Mouse (Mus musculus) forebrain, embryonic 11.5 days (tissue): Measurements from ENCODE around the gene Pi4ka. TPM values are rescaled to one million over a fixed set of nuclear protein-coding genes. Genes with fewer than 3 reads are reported as not detected.

Experiments used
- ATAC-seq: fragments of 200-750 bp; cut with Nextera tagmentation; replicated peaks from 2 replicates; pipeline ENCODE4 v1.8.0; 2017; ENCODE audit warnings: moderate TSS enrichment; ENCODE audit not compliant: low FRiP score
- DNase-seq: peaks from one replicate; pipeline ENCODE4 v3.0.0-alpha.2; 2017; ENCODE audit warnings: low spot score
- H3K27ac ChIP-seq: fragments of 300-500 bp; sonication (generic); 2 replicates; pipeline ENCODE4 v1.5.1; 2014; ENCODE audit warnings: low read depth, low read length
- H3K27me3 ChIP-seq: fragments of 300-500 bp; sonication (generic); 2 replicates; pipeline ENCODE4 v1.6.1; 2014; ENCODE audit warnings: mild to moderate bottlenecking, low read length, mixed read lengths; ENCODE audit not compliant: control insufficient read depth, insufficient read depth
- H3K36me3 ChIP-seq: fragments of 300-500 bp; sonication (generic); 2 replicates; pipeline ENCODE4 v1.6.1; 2014; ENCODE audit warnings: mild to moderate bottlenecking, low read length, moderate library complexity, mixed read lengths; ENCODE audit not compliant: control insufficient read depth, insufficient read depth
- H3K4me1 ChIP-seq: fragments of 300-500 bp; sonication (generic); replicated peaks from 2 replicates; pipeline ENCODE4 v1.6.1; 2014; ENCODE audit warnings: low read length, mixed read lengths; ENCODE audit not compliant: control insufficient read depth, insufficient read depth
- H3K4me2 ChIP-seq: fragments of 300-500 bp; sonication (generic); 2 replicates; pipeline ENCODE4 v1.6.1; 2014; ENCODE audit warnings: low read depth, mild to moderate bottlenecking, low read length, moderate library complexity, mixed read lengths; ENCODE audit not compliant: severe bottlenecking
- H3K4me3 ChIP-seq: fragments of 300-500 bp; sonication (generic); 2 replicates; pipeline ENCODE4 v1.5.1; 2014; ENCODE audit warnings: low read depth, low read length
- H3K9ac ChIP-seq: fragments of 300-500 bp; sonication (generic); 2 replicates; pipeline ENCODE4 v1.6.1; 2014; ENCODE audit warnings: low read length
- H3K9me3 ChIP-seq: fragments of 300-500 bp; sonication (generic); 2 replicates; pipeline ENCODE4 v1.6.1; 2016; ENCODE audit warnings: low read length, mixed read lengths; ENCODE audit not compliant: control insufficient read depth
- WGBS: fragments of 180-500 bp; shearing (Covaris S2); extraction: QIAGEN DNeasy Blood & Tissue Kit; methylation state at CpG from one replicate; pipeline ENCODE4 v1.1.7; 2014; 5-methylcytosine and 5-hydroxymethylcytosine counted together
- polyA plus RNA-seq: library from polyadenylated mRNA; unstranded; fragments of >200 nt; fragmentation: Nextera tagmentation; extraction: Ambion mirVana; gene quantifications from 2 replicates; pipeline ENCODE4 v1.2.1, GENCODE M21; 2014

Pi4ka gene
- polyA plus RNA-seq, 1 experiment from 2014 or later: 54.3 TPM

DNA sequence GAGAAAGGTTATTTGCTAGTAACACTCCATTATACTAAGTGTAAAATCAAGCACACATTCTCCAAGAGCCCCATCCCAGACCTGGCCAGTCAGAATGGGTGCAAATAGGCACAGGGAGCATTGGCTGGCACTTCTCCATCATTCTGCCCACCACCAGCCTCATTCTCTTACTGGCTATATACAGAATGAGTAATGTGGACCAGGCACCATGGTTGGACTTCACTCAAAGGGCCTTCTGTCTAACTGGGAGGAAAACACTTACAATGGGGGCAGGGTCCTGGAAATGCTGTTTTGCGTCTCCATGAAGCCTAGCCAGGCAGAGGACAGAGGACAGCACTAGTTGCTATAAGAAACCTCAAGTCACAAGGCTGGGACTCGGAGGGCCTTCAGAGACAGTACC is 80.0 kb downstream of the Pi4ka start:
- H3K27me3 ChIP-seq: no peaks in the 10 kb centered on the region
- 84% methylated on average over 2 of the region's 2 CpGs for WGBS
- no peak overlapping the region for H3K4me2 ChIP-seq
- no peak overlapping the region for H3K4me3 ChIP-seq
- H3K9ac ChIP-seq: no peak overlapping the region
- H3K27ac ChIP-seq: no peak overlapping the region
- H3K36me3 ChIP-seq: no peaks in the 10 kb centered on the region
- no peaks in the 10 kb centered on the region for H3K4me1 ChIP-seq
- ATAC-seq (no peak), DNase-seq (no peak)
- no peaks in the 10 kb centered on the region for H3K9me3 ChIP-seq

DNA sequence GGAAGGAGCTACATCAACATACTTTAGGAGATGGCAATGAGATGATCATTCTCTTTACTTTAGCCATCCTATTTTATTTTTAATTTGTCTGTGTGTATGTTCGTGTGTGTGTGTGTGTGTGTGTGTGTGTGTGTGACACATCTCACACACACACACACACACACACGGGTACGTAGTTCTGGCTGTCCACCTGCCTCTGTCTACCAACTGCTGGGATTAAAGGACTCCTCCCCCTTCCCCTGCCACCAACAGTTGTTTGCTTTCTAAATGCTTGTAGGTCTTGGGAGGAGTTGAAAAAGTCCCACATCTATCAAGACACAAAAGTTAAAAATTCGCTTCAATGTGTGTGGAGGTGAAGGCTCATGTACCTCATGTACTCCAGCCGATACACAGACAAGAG is 81.4 kb downstream of the Pi4ka start:
- Histone ChIP-seq H3K36me3 (no peaks in the 10 kb centered on the region), H3K27me3 (no peaks in the 10 kb centered on the region)
- 91% methylated on average over 5 of the region's 5 CpGs for WGBS

DNA sequence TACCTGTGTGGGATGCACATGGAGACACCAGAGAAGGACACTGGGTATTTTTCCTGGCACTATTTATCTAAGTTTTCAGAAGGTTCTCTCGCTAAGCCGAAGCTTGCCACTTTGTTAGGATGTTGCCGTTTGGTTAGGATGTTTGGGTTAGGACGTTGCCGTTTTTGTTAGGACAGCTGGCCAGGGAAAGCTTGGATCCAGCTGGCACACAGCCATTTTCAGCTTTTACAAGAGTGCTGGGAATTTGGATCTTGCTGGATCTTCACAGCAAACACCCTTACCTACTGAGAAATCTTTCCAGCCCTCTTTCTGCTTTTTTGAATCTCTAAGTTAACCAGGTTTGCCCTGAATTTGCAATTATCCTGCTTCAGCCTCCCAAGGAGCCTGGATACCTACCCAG is 84.6 kb downstream of the Pi4ka start:
- no peaks in the 10 kb centered on the region for H3K4me1 ChIP-seq
- DNase-seq (no peak), ATAC-seq (no peak)
- no peak overlapping the region for H3K27ac ChIP-seq
- H3K9me3 ChIP-seq: no peaks in the 10 kb centered on the region
- H3K4me2 ChIP-seq: no peak overlapping the region
- no peak overlapping the region for H3K9ac ChIP-seq
- 95% methylated on average over 5 of the region's 5 CpGs for WGBS
- no peaks in the 10 kb centered on the region for H3K36me3 ChIP-seq
- no peak overlapping the region for H3K4me3 ChIP-seq
- H3K27me3 ChIP-seq: no peaks in the 10 kb centered on the region

More for the DNA sequence above, 81.4 kb downstream of the Pi4ka start:
- Histone ChIP-seq H3K4me2 (no peak overlapping the region), H3K27ac (no peak overlapping the region), H3K9ac (no peak overlapping the region), H3K9me3 (no peaks in the 10 kb centered on the region), H3K4me3 (no peak overlapping the region), H3K4me1 (no peaks in the 10 kb centered on the region)
- ATAC-seq: no peak
- DNase-seq: no peak

DNA sequence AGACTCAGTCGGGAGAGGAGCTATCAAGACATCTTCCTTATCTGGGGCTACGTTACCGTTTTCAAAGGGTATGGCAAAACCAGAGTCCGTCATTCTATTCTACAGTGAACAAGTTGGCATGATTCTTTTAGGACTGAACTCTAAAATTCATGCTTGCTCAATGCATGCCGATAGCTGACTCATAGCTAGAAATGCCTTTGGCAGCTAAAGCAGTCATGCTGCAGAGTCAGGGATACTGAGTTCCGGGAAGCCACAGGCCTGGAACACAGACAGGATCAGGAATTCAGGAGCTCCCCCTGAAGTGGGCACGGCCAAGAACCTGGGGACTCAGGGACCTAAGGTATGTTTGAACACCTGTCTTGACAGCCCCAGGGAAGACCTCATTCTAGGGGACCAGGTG is 89.6 kb downstream of the Pi4ka start:
- Histone ChIP-seq H3K4me3 (no peak overlapping the region), H3K36me3 (no peaks in the 10 kb centered on the region), H3K4me2 (no peak overlapping the region), H3K9ac (no peak overlapping the region), H3K4me1 (no peaks in the 10 kb centered on the region), H3K27ac (no peak overlapping the region), H3K9me3 (no peaks in the 10 kb centered on the region), H3K27me3 (no peaks in the 10 kb centered on the region)
- 93% methylated on average over 7 of the region's 7 CpGs for WGBS
- no peak for ATAC-seq
- no peak for DNase-seq

DNA sequence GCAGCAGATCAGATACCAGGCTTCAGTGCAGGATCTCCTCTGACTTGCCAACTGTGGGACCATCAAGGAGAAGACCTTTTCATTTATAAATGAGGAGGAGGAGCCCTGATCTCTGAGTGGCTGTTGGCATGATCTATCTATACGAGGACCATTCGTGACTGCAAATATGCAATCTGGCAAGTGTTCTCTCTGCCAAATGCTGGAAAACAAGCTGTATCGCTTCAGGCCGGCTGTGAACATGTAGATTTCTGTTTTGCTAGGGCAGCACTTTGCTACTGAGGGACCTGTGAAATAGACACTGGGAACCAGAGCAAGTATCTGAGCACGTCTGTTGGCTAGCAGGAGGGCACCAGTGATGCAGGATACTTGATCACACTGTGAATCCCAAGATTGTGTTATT is 93.6 kb downstream of the Pi4ka start:
- no peak overlapping the region for H3K4me2 ChIP-seq
- H3K4me3 ChIP-seq: no peak overlapping the region
- H3K27me3 ChIP-seq: no peaks in the 10 kb centered on the region
- H3K4me1 ChIP-seq: no peaks in the 10 kb centered on the region
- no peak overlapping the region for H3K27ac ChIP-seq
- WGBS: 93% methylated on average over 5 of the region's 5 CpGs
- ATAC-seq: no peak
- no peaks in the 10 kb centered on the region; the same call in 1 of the 2 replicates for H3K36me3 ChIP-seq
- H3K9ac ChIP-seq: no peak overlapping the region
- H3K9me3 ChIP-seq: no peaks in the 10 kb centered on the region
- DNase-seq: no peak

DNA sequence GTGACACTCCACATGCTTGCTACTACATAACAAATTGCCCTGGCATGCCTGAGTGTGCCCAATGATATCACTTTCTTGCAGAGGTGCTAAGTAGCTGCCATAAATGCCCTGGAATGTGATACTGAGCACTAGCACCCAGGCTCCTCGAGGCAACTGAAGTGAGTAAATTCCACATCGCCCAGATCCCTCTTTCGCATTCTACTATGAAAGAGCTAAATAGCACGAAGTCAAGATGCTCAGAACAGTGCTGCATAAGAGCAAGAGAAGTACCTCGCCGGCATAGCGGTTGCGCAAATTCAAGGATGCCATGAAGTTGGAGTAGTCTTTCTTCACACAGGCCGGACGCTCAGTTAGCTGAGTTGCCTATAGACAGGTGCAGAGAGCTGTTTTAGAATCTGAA is 97.1 kb downstream of the Pi4ka start:
- Histone ChIP-seq H3K27me3 (no peaks in the 10 kb centered on the region), H3K9ac (no peak overlapping the region), H3K27ac (no peak overlapping the region), H3K4me3 (no peak overlapping the region), H3K36me3 (no peaks in the 10 kb centered on the region; the same call in 1 of the 2 replicates), H3K4me1 (no peaks in the 10 kb centered on the region), H3K4me2 (no peak overlapping the region), H3K9me3 (no peaks in the 10 kb centered on the region)
- 95% methylated on average over 10 of the region's 10 CpGs for WGBS
- ATAC-seq (no peak), DNase-seq (no peak)

DNA sequence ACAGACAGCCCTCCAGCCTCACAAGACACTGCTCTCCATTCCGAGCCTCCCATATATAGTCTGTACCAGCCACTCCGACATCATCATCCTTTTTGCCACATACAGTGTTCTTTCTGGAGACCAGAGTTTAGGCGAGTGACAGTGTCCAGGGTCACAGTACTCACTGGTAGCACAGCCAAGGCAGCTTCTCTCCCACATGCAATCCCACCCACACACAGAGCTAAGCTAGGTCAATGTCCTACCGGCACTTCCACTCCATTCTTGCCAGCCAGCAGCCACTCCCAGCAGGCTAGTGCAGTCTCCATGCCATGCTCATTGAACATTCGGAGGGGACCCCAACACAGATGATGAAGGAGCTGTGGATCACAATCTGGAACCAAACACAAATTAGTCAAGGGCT is 98.7 kb downstream of the Pi4ka start:
- Histone ChIP-seq H3K27me3 (no peaks in the 10 kb centered on the region), H3K9ac (no peak overlapping the region), H3K4me2 (no peak overlapping the region), H3K9me3 (no peaks in the 10 kb centered on the region), H3K27ac (no peak overlapping the region), H3K4me3 (no peak overlapping the region), H3K4me1 (no peaks in the 10 kb centered on the region), H3K36me3 (peaks cover 5% of the 10 kb centered on the region; the same call in 1 of the 2 replicates)
- ATAC-seq: no peak
- WGBS: 94% methylated on average over 5 of the region's 5 CpGs
- DNase-seq: no peak

DNA sequence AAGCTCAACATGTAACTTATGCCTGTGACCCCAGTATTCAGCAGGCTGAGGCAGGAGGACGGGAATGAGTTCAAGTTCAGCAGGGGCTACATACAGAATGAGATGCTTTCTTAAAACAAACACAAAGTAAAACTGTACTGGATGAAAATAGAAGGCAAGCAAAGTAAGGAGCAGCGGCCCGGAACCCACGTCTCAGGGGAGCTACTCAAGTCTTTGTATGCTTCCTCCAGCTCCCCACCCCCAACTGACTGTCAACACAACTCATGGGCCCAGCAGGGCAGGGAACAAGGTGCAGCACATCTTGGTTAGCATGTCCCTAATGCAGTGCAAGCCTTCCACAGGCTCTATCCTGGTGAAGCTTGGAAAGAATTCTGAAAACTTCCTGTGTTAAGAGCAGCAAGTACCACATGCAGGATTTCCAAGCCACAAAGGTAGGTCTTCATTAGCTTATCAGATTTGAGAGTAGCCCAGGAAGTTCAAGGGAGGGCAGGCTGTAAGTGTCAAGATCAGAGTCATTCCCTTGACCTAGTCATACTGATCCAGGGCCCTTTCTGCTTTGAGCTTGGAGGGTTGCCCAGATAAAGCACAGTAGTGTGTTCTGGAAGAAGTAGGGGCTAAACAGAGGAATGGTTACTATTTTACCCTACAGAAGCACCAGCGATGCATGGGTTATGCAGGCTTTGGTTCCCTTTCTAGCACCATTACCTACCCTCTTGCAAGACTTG is 102.4 kb downstream of the Pi4ka start:
- no peaks in the 10 kb centered on the region for H3K4me1 ChIP-seq
- H3K9ac ChIP-seq: no peak overlapping the region
- DNase-seq (no peak), ATAC-seq (no peak)
- no peak overlapping the region for H3K4me3 ChIP-seq
- no peak overlapping the region for H3K4me2 ChIP-seq
- no peaks in the 10 kb centered on the region for H3K9me3 ChIP-seq
- no peak overlapping the region for H3K27ac ChIP-seq
- no peaks in the 10 kb centered on the region for H3K27me3 ChIP-seq
- H3K36me3 ChIP-seq: peaks cover 5% of the 10 kb centered on the region; the same call in 1 of the 2 replicates
- 84% methylated on average over 5 of the region's 5 CpGs for WGBS

DNA sequence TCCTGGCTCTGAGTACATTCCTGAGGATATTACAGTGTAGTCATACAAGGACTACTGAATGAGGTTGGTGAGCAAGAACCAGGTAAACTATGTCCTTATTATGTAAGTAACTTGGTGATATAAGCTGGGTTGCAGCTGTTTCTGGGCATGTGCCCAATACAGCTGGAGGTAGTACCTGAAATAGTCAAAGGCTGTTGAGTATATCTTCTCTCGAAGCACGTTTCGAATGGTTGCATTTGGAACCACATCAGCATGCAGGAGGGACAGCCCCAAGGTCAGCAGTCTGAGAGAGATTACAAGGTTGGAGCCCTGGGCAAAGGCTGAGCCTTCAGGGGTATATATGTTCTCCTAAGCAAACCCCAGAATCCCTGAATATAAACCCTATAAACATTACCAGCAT is 105.3 kb downstream of the Pi4ka start:
- H3K27ac ChIP-seq: no peak overlapping the region
- H3K4me3 ChIP-seq: no peak overlapping the region
- no peaks in the 10 kb centered on the region for H3K9me3 ChIP-seq
- DNase-seq (no peak), ATAC-seq (no peak)
- no peaks in the 10 kb centered on the region for H3K27me3 ChIP-seq
- no peak overlapping the region for H3K9ac ChIP-seq
- WGBS: 96% methylated on average over 3 of the region's 3 CpGs
- peaks cover 7% of the 10 kb centered on the region; the same call in 1 of the 2 replicates for H3K36me3 ChIP-seq
- H3K4me2 ChIP-seq: no peak overlapping the region
- no peaks in the 10 kb centered on the region for H3K4me1 ChIP-seq
